Mouse (Mus musculus) testis, postnatal 10 days (tissue): ENCODE results near the gene Adra1d.

Experiments
- DNase-seq: peaks from one replicate; pipeline ENCODE4 v3.0.0; 2021; ENCODE audit warnings: low spot score

Gene Adra1d

DNA sequence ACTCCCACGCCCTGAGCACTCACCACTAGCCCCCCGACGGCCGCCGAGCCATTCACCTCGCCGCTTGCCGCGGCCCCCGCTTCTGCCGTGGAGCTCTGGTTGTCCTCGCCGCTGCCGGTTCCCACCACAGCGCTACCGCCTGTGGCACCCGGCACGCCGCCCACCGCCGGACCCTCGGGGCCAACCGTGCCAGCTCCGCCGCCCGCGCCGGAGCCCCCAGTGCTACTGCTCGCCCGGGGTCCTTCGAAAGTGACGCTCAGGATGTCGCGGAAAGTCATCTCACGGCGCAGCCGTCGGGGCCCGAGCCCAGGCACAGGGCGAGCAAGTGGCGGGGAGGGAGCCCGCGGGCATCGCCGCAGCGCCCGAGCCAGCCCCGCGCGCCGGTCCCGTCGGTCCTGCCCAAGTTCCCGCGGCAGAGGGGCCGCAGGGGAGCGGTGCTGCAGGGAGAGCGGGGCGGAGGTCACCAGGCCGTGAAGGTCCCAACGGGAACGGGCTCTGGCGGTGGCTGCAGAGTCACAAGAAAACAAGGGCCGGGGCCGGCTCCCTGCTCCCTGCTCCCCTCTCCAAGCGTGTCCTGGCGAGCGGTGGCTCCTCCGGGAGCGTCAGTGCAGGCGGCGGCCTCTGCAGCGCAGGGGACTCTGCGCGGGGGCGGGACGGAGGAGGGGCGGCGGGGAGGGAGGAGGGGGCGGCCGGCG, at the start of gene Adra1d:
Gene Adra1d (minus strand): TSS at position 393 of the 695 bp plus-strand sequence.
- peak; percentile 50 for DNase-seq

DNA sequence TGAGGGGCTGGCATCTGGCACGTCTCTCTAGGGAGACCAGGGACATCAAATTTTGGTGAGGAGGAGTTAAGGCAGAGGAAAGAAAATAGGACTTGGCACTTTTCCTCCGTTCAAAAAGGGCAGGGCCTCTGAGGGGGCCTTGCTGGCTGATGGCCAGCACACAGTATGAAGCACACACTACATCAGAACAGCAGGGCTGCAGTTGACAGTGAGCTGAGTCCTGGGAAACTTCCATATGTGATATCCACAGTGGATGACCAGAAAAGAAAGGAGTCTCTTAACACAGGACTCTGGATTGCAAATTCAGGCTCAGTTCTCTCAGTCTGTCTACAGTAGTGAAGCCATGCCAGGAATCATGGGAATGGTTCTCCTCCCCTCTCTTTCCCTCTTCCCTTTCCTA, 39.8 kb upstream of the Adra1d start:
- no peak for DNase-seq

DNA sequence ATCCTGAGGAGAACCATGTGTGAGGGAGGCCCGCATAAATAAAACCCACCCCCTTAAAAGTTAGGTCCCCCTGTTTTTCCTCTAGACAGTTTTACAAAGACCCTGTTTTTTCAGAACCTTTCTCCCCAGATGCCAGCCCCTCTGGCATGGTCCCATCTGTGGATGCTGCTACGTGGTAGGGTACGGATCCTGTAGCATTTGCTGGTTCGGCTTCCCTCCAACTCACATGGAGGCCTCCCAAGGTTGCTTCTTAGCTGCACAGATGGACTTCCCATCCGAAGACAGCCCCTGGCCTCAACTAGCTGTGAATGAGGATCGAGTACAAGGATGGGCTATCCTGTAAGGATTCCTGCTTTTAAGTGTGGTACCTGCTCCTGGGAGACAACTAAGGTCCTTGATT, 32.8 kb upstream of the Adra1d start:
- no peak for DNase-seq

DNA sequence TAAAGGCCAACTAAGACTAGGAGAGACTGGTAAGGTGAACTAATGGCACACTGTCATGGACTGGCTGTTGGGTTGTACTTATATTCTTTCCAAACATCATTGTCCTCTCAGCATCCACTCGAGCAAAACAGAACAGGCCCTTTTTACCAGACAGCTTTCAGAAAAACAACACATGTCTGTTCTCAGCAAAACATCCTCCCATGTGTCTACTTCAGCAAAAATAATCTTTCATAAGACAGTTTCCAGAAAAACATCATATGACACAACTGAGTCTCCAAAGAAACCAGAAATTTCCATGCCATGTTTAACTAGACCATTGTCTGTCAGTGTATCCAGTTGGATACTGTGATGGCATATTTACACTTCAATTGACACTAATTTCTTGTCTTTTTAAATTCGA, 25.4 kb upstream of the Adra1d start:
- no peak for DNase-seq

DNA sequence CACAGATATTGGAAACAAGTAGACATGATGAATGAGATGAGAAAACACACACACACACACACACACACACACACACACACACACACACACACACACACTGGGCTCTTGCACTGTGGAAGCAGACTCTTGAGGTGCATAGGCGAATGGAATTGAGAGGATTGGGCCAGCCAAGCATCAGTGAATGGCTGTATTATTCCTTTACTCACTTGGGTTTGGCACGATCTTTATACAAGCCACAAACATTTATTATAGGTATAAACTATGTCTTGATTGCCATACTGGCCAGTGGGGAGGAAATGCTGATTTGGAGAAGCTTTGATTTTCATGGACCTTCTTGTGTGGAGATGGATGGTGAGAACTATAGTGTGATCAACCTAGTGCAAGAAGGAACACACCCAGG, 19.4 kb upstream of the Adra1d start:
- DNase-seq = no peak

DNA sequence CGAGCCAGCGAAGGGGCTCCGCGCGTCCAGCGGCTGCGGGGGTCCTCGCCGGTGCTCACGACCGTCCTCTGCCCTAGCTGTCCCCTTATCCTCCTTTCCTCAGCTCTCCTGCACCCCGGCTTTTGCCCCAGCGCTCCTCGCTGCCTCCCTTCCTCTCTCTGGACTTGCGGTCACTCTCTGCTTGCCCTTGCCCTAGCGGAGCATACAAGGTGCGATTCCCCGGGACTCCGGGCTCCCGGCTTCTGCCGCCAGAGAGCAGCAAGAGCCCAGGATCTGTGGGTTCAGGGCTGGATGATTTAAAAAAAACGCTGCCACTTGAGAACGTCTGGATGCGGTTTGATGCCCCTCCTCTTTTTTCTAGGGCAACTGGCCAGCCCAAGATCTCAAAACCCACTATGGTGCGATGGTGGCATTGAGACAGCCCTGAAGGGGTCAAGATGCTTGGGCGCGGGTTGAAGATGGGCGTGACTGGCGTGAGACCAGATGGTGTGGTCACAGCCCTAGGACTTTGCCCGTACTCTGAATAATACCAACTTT, 571 bp upstream of the Adra1d start:
- peak; percentile 77 for DNase-seq

DNA sequence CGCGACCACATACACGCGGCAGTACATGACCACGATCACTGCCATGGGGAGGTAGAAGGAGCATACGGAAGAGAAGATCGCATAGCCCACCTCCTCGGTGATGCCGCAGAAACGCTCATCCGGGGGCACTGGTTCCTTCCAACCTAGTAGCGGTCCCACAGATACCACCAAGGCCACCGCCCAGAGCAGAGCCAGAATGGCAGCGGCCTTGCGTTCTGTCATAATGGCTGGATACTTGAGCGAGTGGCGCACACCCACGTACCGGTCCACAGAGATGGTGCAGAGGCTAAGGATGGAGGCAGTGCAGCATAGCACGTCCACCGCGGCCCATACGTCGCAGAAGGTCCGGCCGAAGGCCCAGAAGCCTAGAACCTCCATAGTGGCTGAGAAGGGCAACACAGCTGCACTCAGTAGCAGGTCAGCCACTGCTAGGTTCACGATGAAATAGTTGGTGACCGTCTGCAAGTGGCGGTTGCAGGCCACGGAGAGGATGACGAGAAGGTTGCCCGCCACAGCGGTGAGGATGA, 676 bp downstream of the Adra1d start:
- no peak for DNase-seq

DNA sequence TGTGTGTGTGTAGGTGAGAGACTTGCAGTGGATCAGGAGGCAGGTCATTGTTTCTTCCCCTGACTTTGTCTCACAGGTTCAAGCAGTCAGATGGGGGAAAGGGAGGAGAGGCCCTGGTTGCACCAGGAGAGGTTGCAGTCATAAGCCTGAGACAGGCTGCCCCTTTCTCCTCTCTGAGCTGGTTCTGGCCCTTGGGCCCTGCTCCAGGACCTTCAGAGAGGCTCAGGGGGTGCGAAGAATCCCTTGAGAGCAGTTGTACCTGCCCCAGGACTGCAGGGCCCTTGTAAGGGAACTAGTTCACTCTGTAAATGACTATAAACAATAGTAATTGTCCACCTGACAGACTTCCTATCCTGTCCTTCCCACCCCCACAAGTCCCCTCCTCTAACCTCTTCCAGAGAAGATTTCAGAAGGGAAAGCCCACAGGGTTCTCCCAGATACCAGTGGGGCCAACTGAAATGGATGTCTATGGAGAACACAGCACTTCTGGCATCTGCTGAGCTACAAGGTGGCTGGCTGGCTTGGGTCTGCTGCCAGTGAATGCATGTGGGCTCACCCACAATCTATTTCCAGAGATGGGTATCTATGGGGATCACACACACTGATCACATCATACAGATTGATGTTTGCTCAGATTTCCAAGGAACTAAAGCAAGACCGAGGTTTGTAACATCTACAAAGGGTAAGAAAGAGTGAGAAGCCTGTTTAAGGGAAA, 1.7 kb downstream of the Adra1d start:
- DNase-seq = peak; percentile 32

DNA sequence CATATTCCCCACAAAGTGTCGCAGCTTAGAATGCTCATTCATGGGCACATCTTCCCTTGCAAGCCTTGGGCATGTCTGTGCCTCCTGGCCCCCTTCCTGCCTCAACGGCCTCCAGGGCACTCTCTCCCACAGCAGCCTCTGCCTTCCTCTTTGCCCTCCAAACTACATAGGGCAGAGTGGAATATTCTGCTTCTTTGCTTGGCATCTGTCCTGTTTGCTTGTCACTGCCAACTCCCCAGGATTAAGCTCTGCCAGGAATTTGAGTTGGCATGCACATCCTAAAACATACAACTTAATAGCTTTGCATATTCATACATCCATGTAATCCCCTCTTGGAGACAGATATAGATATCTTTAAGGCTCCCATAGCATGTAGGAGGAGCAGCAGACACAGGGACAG, 4.2 kb downstream of the Adra1d start:
- peak; percentile 16 for DNase-seq

DNA sequence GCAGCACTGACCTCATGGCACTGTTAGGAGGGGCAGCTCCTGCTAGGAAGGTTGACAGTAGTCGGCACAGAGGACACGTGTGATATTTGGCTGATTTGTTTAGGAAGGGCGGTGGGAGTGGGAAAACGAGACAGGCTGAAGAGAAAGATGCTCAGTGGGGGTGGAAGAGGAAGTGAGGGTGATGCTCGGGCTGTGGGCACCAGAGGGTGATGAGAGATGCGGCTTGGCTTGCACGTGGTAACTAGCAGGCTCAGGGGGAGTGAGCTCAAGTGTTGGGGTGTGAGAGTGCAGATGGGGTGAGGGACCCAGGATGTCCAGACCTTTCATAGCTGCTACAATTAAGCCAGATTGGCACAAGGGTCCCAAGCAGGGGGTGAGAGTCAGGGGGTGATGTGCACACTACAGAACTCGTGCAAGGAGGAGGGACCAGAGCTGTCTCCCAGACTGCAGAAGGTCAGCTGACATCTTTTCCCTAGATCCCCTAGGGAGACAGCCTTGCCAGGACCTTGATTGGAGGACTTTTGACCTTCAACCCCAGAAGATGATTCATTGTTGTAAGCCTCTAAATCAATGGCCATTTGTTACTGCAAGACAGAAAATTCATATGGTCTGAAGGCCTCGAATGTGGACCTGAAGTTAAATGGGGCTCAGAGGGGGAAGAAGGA, 9.2 kb downstream of the Adra1d start:
- DNase-seq = no peak

DNA sequence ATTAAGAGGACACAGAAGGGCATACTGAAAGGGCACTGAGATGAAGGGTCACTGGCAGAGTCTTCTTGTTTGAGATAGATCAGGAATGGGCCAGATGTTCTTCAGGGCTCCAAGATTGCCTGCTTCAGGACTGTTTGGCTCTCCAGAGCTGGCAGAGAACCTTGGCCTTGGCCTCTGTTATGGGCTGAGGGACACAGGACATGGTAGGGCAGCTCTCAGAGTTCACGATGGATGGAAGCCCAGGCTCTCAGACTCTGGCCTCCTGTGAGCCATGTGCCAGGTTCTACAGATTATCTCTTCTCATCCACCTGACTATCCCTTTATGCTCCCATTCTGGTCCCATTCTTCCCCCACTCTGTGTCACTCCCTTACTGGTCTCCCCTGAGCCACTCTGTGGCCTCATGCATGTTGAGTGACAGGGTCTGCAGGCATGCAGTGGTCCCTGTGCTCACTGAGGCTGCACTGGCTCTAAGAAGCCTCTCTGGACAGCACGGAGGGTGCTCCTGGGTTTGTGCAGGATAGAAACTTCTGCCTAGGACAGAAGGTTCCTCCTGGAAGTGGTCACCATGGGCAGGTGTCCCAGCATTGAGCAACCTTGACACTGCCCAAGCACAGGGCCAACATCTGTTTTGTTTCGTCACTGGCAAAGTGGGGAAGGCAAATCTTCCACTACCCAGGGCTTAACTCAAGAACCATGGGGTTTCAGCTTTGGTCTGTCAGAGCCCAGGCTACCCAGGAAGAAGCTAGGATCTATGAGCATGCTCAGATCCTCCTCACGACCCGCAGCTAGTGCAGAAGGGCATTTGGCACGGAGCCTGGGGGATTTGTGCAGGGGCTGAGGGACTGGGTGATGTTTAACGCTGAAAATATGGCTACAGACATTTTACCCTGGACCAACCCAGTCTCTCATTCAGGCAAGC, 10.1 kb downstream of the Adra1d start:
- DNase-seq = no peak

DNA sequence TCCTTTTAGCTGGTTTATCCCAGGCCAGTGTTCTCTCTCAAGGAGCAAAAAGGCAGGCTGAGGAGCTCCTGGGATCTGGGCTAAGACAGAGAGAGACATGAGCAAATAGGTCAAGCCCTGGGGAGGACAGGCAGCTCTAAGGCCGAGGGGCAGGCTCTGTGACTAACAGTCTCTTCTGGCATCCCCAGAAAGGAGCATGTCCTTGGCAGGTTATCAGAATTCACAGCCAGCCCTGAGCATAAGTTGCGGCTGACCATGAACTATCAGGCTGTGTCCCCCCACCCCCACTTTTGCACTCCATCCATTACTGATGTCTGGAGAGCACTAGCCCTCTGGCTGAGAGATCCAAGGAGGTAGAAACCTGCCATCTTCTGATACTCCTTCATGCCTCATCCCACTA, 11.2 kb downstream of the Adra1d start:
- no peak for DNase-seq

DNA sequence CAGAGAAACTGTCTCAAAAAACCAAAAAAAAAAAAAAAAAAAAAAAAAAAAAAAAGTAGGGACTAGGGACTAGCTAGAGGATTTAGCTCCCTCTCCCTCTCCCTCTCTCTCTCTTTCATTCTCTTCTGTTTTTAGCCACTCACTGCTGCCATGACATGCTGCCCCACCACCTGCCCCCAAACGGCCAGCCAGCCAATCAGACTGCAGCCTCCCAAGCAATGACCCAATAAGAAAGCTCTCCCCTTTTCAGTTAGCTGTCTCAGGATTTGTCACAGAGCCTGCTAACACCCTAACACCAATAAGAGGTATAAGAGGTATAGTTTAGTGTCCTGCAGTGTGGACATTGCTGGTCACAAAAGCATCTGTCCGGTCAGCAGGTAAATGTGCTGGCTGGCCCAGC, 11.6 kb downstream of the Adra1d start:
- DNase-seq = no peak

DNA sequence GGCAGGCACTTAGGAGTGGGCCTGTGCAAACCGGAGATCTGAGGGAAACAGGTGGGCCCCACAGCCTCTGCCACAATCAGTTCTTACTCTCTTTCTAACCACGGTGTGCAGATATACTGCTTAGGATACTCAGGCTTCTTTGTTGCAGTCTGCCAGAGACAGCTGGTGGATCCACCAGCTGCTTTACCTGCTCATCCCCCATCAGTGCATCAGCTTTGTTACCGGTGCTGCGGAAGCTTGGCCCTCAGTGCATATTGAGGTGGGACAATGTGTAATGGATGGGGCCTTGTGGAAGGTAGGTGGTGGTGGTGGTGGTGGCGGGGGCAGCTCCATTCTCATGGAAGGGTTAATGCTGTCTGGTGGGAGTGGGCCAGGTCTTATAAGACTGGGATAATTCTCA, 13.0 kb downstream of the Adra1d start:
- DNase-seq = no peak

DNA sequence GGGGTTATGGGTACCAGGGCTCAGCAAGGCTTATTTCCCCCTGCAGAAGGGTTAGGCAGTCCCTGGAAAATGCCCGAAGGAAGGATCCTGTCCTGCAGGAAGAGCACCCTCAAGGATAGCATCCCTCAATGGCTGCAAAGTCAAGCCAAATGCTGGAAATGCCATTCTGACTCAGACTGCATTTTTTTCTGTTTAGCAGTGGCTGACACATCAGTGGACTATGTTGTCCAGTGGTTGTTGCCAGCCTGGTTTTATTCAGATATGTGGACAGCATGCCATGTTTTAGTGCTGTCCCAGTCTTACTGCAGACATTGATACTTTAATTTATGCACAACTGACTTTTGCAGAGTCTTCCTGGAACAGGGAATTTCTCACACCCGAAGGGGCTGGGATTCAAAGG, 13.8 kb downstream of the Adra1d start:
- no peak for DNase-seq

DNA sequence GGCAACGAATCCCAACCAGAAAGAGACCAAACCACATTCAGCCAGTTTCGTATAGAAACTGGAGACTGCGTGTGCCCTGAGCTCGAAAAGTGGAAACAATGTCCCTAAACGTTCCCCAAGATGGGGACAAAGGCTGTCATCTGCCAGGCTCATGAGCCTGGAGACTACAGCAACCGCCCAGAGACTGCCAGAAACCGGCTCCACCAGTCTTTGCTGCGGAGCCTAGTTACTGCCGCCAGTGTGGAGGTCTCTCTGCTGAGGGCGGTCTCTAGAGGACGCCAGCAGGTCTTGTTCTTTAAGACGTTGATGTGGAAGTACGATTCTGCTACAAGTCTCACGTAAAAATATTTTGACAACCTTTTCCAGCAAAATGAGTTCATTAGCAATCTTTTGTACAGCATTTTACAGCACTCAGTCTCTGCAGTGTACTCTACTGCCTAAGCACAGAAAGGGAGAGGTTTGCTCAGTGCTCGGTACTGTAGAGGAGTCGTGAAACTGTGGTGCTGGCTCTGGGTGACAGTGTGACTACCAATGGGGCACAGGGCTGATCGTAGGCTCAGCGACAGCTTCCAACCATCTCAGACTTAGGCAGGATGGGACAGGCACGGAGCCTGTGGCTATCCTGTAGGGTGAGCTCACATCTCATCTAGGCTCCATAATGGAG, 15.2 kb downstream of the Adra1d start:
- DNase-seq = no peak

DNA sequence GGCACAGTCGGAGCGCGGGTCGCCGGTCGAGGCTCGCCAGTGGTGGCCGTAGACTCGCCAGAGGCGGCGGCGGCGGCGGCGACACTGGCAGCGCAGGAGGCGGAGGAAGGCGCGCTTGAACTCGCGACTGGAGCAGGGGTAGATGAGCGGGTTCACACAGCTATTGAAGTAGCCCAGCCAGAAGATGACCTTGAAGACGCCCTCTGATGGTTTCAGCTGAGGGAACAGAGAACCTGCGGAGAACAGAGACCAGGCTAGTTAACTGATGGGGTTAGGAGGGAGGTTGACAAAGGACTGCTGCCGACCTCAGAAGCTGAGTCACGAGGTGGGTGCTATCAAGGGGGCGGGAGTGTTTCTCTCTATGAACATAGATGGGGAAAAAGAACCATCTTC, 15.8 kb downstream of the Adra1d start:
- DNase-seq = peak; percentile 51

DNA sequence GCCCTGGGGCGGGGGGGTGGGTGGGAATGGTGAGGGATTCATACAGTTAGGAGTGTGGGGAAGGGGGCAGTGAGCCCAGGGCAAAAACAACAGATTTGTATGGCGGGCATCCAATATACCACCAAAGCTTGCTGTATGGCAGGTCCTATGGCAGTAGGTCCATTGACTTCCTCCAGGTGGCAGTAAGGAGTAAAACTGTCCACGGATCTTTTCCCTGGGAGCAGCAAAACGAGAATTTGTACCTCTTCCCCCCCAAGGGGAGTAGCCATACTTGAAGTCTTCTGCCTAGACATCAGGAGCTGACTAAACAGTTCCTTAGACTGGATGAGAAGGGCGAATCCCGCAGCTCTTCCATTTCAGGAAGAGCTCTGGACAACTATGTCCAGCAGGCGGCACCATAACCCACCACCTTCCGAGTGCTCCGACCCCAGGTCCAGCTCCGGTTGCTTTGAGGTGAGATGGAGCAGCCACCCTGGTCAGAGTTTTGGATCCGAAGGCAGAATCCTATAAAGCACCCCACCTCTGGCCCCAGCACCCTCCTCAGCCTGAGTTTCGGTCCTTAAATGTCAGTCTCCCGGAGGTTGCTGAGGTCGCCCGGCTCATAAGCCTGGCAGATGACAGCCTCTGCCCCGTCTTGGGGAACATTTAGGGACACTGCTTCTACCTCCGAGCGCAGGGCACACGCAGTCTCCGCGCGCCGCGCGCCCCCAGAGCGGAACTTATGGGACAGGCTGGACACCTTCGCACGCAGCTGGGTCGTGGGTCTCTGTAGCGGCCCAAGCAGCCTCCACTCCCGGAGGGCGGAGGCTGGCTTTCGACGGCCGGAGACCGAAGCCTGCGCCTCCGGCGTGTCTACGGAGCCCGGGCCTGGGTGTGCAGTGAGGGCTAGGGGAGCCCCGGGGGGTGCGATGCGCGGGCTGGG, 16.4 kb downstream of the Adra1d start:
- DNase-seq = peak; percentile 77

DNA sequence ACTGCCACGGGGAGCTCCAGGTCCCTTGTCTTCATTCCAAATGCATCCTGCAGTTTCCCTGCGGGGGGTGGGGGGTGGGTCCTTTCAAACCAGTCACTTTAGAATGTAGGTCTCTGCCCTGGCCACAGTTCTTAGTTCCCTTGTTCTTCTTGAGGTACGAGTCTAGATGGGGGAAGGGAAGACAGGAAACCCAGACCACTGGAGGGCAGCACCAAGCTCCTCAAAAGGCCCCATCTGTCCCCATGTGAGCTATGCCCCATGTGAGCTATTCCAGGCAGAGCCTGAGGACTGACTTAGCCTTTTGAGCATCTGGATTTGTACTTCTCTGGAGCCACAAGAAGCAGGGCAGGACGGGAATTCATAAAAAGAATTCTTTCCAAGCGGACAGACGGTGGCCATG, 19.6 kb downstream of the Adra1d start:
- no peak for DNase-seq

DNA sequence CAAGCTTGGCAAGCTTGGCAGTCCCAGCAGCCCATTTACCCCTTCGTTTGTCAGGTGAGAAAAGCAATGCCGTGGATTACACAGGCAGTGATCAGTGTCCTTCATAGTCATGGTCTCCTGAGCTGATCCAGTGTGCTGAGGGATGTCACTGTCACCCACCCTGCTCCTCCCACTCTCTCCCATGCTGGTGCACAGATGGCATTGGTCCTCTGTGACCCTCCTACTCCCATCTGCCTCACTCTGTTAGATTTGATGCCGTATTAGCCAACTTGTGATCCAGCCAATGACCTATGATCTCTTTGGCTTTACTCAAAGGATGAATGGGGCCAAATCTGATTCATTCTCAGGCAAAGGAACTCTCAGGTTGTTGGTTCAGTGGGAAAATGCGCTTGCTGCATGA, 20.4 kb downstream of the Adra1d start:
- DNase-seq = no peak
